Mouse (Mus musculus) embryonic facial prominence, embryonic 10.5 days (tissue): ENCODE results near the gene Mbd6. TPM values are rescaled to one million over a fixed set of nuclear protein-coding genes. Genes with fewer than 3 reads are reported as not detected.
A peak's percentile ranks its signal among the peaks of the same experiment; 100 is the strongest.

Experiments
- DNase-seq: peaks from one replicate; pipeline ENCODE4 v3.0.0-alpha.2; 2017; ENCODE audit warnings: low spot score
- H3K27ac ChIP-seq: fragments of 300-500 bp; sonication (generic); replicated peaks from 2 replicates; pipeline ENCODE4 v1.5.1; 2016; ENCODE audit warnings: mild to moderate bottlenecking
- H3K27me3 ChIP-seq: fragments of 300-500 bp; sonication (generic); replicated peaks from 2 replicates; pipeline ENCODE4 v1.6.1; 2016; ENCODE audit warnings: low read depth, mild to moderate bottlenecking; ENCODE audit not compliant: poor library complexity, severe bottlenecking
- H3K36me3 ChIP-seq: fragments of 300-500 bp; sonication (generic); replicated peaks from 2 replicates; pipeline ENCODE4 v1.6.1; 2016; ENCODE audit warnings: mild to moderate bottlenecking, moderate library complexity
- H3K4me1 ChIP-seq: fragments of 300-500 bp; sonication (generic); 2 replicates; pipeline ENCODE4 v1.6.1; 2016
- H3K4me3 ChIP-seq: fragments of 300-500 bp; sonication (generic); 2 replicates; pipeline ENCODE4 v1.5.1; 2016; ENCODE audit warnings: mild to moderate bottlenecking, moderate library complexity
- H3K9me3 ChIP-seq: fragments of 300-500 bp; sonication (generic); 2 replicates; pipeline ENCODE4 v1.6.1; 2016; ENCODE audit warnings: mild to moderate bottlenecking
- WGBS: fragments of 180-500 bp; shearing (Covaris S2); methylation state at CpG from one replicate; pipeline ENCODE4 v1.1.7; 2016; 5-methylcytosine and 5-hydroxymethylcytosine counted together
- polyA plus RNA-seq: library from polyadenylated mRNA; unstranded; fragments of >200 nt; fragmentation: Nextera tagmentation; extraction: Ambion mirVana; gene quantifications from 2 replicates; pipeline ENCODE4 v1.2.1, GENCODE M21; 2016

Mbd6 gene
- polyA plus RNA-seq, 1 experiment from 2014 or later = 12.2 TPM

GRCm38 (mm10) chr10:127291881-127292638 lies 3.2 kb upstream of the Mbd6 start:
- H3K36me3 ChIP-seq = peaks cover 55% of the 10 kb centered on the region
- DNase-seq = no peak
- no peaks in the 10 kb centered on the region for H3K9me3 ChIP-seq
- H3K4me3 ChIP-seq = peak overlapping the region; percentile 88
- H3K27me3 ChIP-seq = no peaks in the 10 kb centered on the region
- peaks cover 48% of the 10 kb centered on the region for H3K4me1 ChIP-seq
- peak overlapping the region; percentile 95 for H3K27ac ChIP-seq
- WGBS = 64% methylated on average over 5 of the region's 5 CpGs

DNA sequence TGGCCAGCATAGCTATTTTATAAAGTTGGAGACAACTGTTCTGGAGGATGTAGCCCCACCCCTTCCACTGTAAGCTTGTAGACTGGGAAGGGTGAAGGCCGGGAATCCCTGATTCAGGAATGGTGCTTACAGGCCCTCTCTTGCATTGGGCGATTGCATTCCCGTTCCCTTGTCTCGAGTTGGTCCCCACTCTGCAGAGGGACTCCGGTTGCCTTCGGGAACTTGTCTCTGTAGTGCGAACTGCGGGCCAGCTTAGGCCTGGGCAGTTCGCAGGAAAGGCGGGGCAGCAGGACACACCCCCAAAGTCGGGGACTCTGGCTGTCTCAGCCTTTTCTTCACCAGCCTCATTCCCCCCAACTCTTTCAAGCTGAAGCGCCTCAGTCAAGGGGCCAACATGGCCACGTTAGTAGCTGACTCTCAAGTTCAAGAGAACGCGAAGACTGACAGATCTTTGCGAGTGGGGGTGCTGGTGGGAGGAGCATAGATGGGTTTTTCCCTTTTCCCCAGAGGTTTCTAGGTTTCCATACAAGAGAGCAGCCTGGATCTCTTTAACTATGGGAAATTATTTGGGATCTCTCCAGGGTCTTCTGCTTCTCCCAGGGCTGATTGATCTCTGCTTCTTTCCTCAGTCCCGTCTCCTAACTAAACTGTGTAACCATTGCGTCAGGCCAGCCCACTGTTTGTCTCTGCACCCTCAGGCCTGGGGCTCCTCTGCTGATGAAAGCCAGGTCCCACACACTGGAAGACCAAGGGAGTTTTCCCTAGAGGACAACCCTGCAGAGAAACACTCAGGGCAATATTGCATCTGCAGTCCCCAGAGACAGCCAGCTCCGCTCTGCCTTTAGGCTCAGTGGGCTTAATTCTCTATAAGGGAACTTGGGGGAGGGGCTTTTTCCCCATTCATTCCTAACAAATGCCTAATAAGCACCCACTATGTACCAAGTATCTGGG lies 2.4 kb upstream of the Mbd6 start:
- DNase-seq = peak; percentile 74
- Histone ChIP-seq H3K27ac (peak overlapping the region; percentile 95), H3K9me3 (no peaks in the 10 kb centered on the region), H3K4me1 (peaks cover 57% of the 10 kb centered on the region), H3K27me3 (no peaks in the 10 kb centered on the region), H3K4me3 (peak overlapping the region; percentile 88), H3K36me3 (peaks cover 55% of the 10 kb centered on the region)
- whole genome bisulfite sequencing = 2% methylated on average over 19 of the region's 19 CpGs

DNA sequence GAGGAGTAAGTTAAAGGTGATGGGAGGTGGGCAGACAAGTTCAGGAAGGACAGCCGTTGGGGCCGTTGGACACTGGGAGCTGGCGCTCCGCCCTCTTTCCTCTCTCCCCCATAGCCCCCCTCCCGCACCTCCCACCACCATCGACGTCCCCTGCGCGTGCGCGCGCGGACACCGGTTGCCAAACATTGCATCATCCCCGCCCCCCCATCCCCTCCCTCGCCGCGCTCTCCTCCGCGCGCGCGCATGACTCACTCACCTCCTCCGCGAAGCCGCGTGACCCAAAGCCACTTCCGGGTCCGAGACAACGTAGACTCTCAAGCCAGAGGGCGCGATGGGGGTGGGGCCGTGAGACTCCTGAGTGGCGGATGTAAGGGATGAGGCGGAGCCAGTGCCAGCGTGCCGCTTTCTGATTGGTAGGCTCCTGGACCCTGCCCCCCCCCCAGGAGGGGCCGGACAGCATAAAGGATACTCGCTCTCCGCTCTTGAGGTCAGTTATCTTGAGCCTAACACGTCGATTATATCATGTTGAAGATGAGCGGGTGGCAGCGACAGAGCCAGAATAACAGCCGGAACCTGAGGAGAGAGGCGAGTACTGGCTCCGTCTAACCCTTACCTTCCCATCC lies 1.6 kb upstream of the Mbd6 start:
- Histone ChIP-seq H3K36me3 (peaks cover 55% of the 10 kb centered on the region), H3K27me3 (no peaks in the 10 kb centered on the region), H3K4me1 (peaks cover 65% of the 10 kb centered on the region), H3K9me3 (no peaks in the 10 kb centered on the region), H3K27ac (peak overlapping the region; percentile 95), H3K4me3 (peak overlapping the region; percentile 88)
- WGBS = under 1% methylated on average over 46 of the region's 47 CpGs
- peak; percentile 100 for DNase-seq

- H3K4me1 ChIP-seq = peaks cover 72% of the 10 kb centered on the region
- H3K27me3 ChIP-seq = no peaks in the 10 kb centered on the region
- WGBS = 2% methylated on average over 15 of the region's 15 CpGs
- no peak for DNase-seq
- H3K36me3 ChIP-seq = peaks cover 55% of the 10 kb centered on the region
- H3K4me3 ChIP-seq = peak overlapping the region; percentile 88
- H3K27ac ChIP-seq = peak overlapping the region; percentile 95
- no peaks in the 10 kb centered on the region for H3K9me3 ChIP-seq
Measured at GRCm38 (mm10) chr10:127289573-127290191, 864 bp upstream of the Mbd6 start.

GRCm38 (mm10) chr10:127288328-127288799 lies 454 bp downstream of the Mbd6 start:
- H3K4me1 ChIP-seq = peaks cover 78% of the 10 kb centered on the region
- no peaks in the 10 kb centered on the region for H3K27me3 ChIP-seq
- no peaks in the 10 kb centered on the region for H3K9me3 ChIP-seq
- H3K4me3 ChIP-seq = peak overlapping the region; percentile 88
- WGBS = under 1% methylated on average over 27 of the region's 28 CpGs
- peaks cover 55% of the 10 kb centered on the region for H3K36me3 ChIP-seq
- H3K27ac ChIP-seq = peak overlapping the region; percentile 95
- DNase-seq = no peak

DNA sequence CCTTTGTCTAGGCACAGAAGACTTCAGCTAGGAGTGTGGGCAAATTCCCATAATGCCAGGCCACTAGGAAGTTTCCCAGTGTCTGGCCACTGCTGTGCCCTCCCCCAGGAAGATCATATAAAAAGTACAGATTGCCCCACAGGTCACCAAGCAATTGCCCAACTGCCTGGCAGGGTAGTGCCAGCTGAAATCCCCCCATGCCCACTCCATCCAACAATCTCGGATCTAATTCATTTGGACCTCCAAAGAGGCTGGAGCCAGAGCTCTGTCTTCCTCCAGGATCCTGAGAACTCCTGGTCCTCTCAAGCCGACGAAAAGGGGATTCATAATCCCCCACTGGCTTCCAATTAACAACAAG lies 903 bp downstream of the Mbd6 start:
- Histone ChIP-seq H3K4me3 (peak overlapping the region; percentile 88), H3K27me3 (no peaks in the 10 kb centered on the region), H3K9me3 (no peaks in the 10 kb centered on the region), H3K27ac (peak overlapping the region; percentile 95), H3K36me3 (peaks cover 55% of the 10 kb centered on the region), H3K4me1 (peaks cover 76% of the 10 kb centered on the region)
- WGBS = 3% methylated on average over 3 of the region's 3 CpGs
- DNase-seq = no peak

GRCm38 (mm10) chr10:127287271-127287935 lies 1.4 kb downstream of the Mbd6 start:
- Histone ChIP-seq H3K4me1 (peaks cover 71% of the 10 kb centered on the region), H3K4me3 (peak overlapping the region; percentile 88), H3K27me3 (no peaks in the 10 kb centered on the region), H3K36me3 (peaks cover 56% of the 10 kb centered on the region), H3K27ac (peak overlapping the region; percentile 95), H3K9me3 (no peaks in the 10 kb centered on the region)
- DNase-seq = no peak
- WGBS = 86% methylated on average over 15 of the region's 15 CpGs

- Histone ChIP-seq H3K27ac (peak overlapping the region; percentile 95; the same call in 1 of the 2 replicates), H3K36me3 (peaks cover 59% of the 10 kb centered on the region)
Measured at GRCm38 (mm10) chr10:127286730-127287129, 2.1 kb downstream of the Mbd6 start.

GRCm38 (mm10) chr10:127286194-127286593 lies 2.6 kb downstream of the Mbd6 start:
- Histone ChIP-seq H3K4me3 (peak overlapping the region; percentile 88), H3K27me3 (no peaks in the 10 kb centered on the region), H3K36me3 (peaks cover 64% of the 10 kb centered on the region), H3K4me1 (peaks cover 59% of the 10 kb centered on the region), H3K9me3 (no peaks in the 10 kb centered on the region), H3K27ac (peak overlapping the region; percentile 95)
- 74% methylated on average over 7 of the region's 7 CpGs for WGBS
- DNase-seq = no peak

More at GRCm38 (mm10) chr10:127286730-127287129, 2.1 kb downstream of the Mbd6 start:
- WGBS = 67% methylated on average over 7 of the region's 7 CpGs
- no peaks in the 10 kb centered on the region for H3K27me3 ChIP-seq
- H3K4me1 ChIP-seq = peaks cover 64% of the 10 kb centered on the region
- peak; percentile 39 for DNase-seq
- no peaks in the 10 kb centered on the region for H3K9me3 ChIP-seq
- peak overlapping the region; percentile 88 for H3K4me3 ChIP-seq

GRCm38 (mm10) chr10:127285644-127286043 lies 3.2 kb downstream of the Mbd6 start:
- Histone ChIP-seq H3K4me3 (peak overlapping the region; percentile 88), H3K27ac (peak overlapping the region; percentile 95), H3K9me3 (no peaks in the 10 kb centered on the region), H3K36me3 (peaks cover 69% of the 10 kb centered on the region), H3K27me3 (no peaks in the 10 kb centered on the region), H3K4me1 (peaks cover 55% of the 10 kb centered on the region)
- 74% methylated on average over 13 of the region's 13 CpGs for WGBS
- no peak for DNase-seq

- no peak for DNase-seq
- Histone ChIP-seq H3K36me3 (peaks cover 77% of the 10 kb centered on the region), H3K27ac (peak overlapping the region; percentile 95; the same call in 1 of the 2 replicates), H3K4me1 (peaks cover 51% of the 10 kb centered on the region), H3K9me3 (no peaks in the 10 kb centered on the region), H3K27me3 (no peaks in the 10 kb centered on the region), H3K4me3 (peak overlapping the region; percentile 88)
- 74% methylated on average over 11 of the region's 11 CpGs for whole genome bisulfite sequencing
Measured at GRCm38 (mm10) chr10:127284724-127285500, 3.9 kb downstream of the Mbd6 start.
